Mouse (Mus musculus) brain, embryonic 14.5 days (tissue): ENCODE data around the gene Mien1.

Source experiments
- CTCF ChIP-seq: fragments of 200-500 bp; IDR thresholded peaks from 2 replicates; pipeline ENCODE4 v1.5.1; 2012; ENCODE audit warnings: inconsistent platforms, mild to moderate bottlenecking, moderate library complexity, borderline replicate concordance; ENCODE audit not compliant: insufficient read depth, insufficient read length; ENCODE audit errors: extremely low read depth
- POLR2A ChIP-seq: fragments of 200-500 bp; IDR thresholded peaks from 2 replicates; pipeline ENCODE4 v1.6.1; 2012; ENCODE audit warnings: mild to moderate bottlenecking, inconsistent platforms, borderline replicate concordance; ENCODE audit not compliant: poor library complexity, insufficient read depth, insufficient read length, severe bottlenecking; ENCODE audit errors: extremely low read depth

DNA sequence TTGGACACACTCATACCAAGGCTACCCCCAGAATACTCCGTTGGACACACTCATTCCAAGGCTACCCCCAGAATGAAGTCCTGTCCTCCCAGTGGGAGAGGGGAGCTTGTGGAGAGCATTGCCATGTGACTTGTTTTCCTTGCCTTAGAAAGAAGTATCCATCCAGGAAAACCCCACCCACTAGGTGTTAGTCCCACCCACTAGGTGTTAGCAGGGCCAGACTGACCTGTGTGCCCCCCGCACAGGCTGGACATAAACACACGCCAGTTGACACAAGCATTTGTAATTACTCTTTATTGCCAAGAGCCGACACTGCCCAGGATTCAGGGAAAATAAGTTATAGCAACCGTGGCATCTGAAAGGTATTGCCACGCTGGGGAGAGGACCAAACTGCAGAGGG lies 1.4 kb downstream of the Mien1 start:
- TF ChIP-seq POLR2A (no peak), CTCF (no peak)
